Mouse (Mus musculus): Measurements from ENCODE around the gene Zfp622. TPM values are rescaled to one million over a fixed set of nuclear protein-coding genes. Genes with fewer than 3 reads are reported as not detected.
"Not testable (repeated sequence)": the region's sequence is repeated elsewhere in the genome, so short reads cannot be mapped to it uniquely, and the experiment has no call there.

Zfp622 gene
- total and polyA plus RNA-seq, 3 experiments: 26.8 to 40.1 (median 30.1) TPM

- DNase-seq: no peak
Observed at GRCm38 (mm10) chr15:25971596-25971995, 12.6 kb upstream of the Zfp622 start.

DNA sequence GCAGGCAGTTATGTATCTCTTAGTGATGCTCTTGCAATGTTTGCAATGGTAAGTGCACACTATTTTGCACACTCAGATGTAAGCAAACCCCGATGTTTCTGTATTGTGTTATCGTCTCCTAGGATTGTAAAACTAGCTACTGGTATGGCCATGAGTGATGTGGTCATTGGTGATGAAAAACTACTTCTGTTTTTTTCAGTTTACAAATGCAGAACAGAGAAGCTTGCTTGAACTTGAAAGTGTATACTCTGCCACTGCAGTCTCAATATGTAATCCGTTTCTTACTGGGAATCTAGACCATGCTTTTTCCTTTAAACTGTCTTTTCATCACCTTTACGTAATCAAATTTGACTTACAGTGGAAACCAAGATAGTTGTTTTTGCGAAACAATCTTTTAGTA, 11.4 kb upstream of the Zfp622 start:
- no peak for DNase-seq

- no peak for DNase-seq
Observed at GRCm38 (mm10) chr15:25974352-25974751, 9.8 kb upstream of the Zfp622 start.

DNA sequence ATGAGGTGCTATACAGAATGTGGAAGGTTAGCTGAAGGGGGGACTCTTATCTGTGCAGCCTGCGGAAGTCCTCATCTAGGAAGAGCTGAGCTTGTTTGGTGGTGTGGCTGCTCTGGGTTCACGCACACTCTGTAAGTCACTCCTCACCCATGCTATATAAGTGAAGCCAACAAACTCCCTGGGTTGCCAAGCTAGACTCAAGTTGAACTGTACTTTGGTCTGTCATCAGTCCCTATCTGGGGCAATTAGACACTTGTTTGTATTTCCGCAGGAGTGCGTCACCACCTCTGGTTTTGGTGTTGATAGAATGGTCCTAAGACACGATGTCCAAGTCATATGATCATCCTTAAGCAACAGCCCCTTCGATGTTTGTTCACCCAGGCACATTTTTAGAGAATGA, 8.4 kb upstream of the Zfp622 start:
- DNase-seq: no peak

DNA sequence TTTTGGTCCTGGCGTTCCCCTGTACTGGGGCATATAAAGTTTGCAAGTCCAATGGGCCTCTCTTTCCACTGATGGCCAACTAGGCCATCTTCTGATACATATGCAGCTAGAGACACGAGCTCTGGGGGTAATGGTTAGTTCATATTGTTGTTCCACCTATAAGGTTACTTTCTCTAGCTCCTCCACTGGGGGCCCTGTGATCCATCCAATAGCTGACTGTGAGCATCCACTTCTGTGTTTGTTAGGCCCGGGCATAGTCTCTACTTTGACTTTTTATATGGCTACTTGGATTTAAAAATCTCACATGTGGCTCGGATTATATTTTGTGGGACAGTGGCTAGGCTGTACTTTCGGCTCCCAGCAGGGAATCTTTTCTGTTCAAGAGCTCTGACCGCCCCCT, 552 bp upstream of the Zfp622 start:
- DNase-seq: not testable (repeated sequence)

- DNase-seq: no peak
Observed at GRCm38 (mm10) chr15:25984734-25985492, 747 bp downstream of the Zfp622 start.

- peak; percentile 61 for DNase-seq
Observed at GRCm38 (mm10) chr15:25992992-25993727, 9.0 kb downstream of the Zfp622 start.

DNA sequence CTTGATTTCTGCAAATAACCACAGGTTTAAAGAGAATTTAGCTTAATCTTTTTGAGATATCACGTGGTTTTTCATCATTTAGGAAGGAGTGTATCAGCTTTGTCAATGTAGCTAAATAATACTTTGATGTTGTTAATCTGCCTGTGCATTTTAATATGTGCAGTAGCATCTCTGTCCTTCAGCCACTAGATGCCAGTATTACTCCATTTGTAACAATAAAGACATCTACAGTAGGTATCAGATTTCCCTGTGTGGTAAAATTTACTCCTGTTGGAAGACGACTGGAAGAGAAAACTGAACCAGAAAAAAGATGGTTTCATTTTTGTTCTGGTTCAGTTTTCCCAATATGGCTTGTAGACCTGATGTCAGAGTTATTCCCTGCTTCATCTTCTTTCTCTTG, 11.4 kb downstream of the Zfp622 start:
- no peak for DNase-seq

GRCm38 (mm10) chr15:25999545-25999944, 15.4 kb downstream of the Zfp622 start:
- not testable (repeated sequence) for DNase-seq

GRCm38 (mm10) chr15:26008621-26009020, 24.5 kb downstream of the Zfp622 start:
- DNase-seq: peak; percentile 57

DNA sequence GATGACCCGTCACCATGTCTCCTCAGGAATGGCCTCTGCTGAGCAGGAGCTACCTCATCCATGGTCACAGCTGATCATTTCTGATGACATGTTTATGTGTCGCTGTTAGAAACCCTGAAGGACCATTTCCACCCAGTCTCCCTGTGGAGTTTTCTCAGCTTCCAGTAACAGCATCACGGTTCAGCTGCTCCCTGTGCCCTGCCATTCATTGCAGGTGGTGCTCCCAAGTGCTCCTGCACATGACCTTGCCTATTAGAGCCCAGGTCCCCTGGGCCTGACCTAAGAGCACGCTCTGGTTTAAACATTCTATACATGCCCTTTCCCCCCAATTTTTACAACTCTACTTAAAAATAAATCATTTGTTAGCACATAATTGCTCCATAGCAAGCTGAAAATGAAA, 28.7 kb downstream of the Zfp622 start:
- no peak for DNase-seq

DNA sequence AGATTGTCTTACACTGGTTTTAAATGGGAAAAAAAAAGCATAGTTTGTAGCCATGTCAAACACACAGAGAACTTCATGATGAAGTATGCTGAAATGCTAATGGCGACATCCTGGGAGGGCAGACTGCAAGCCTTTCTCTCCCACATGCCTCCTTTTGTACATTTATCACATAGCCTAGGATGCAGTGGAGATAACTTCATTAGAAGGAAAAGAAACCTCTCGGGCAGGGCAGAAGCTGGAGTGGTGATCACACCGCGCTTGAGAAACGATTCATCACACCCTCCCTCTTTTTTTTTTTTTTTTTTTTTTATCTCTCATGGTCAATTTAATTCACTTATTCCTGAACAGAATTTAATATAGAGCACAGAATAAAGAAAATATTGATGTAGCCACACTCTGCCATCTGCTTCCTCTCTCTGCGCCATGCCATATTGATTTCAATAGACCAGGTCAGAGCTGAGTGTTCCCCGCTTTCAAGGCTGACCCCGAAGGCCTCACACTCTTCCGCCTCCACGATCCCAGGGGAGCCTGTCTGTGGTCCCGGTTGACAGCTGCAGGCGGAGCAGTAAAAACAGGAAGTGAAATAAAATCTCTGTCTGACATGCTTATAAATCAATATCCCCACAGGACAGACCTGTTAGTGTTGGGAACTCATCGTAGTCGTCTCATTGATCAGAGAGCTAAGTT, 32.0 kb downstream of the Zfp622 start:
- DNase-seq: peak; percentile 25

- DNase-seq: no peak
Observed at GRCm38 (mm10) chr15:26021721-26022120, 37.6 kb downstream of the Zfp622 start.

DNA sequence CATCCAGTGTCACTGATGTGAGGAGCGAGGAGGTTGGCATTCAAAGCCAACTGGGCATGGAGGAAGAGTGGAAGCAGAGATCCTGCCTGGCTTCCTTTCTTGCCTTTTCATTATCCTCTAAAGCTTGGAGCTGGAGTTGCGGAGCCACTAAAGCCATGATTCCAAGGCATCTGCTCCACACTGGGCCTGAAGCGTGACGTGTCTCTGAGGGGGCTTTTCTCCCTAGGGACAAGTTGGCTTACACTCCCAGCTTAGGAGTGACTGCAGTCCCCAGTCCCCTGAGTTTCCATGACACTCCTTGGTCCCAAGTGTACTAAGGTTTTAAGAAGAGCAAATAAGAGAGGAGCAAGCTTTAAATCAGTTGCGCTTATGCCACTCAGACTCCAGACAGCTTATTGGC, 38.5 kb downstream of the Zfp622 start:
- no peak for DNase-seq

DNA sequence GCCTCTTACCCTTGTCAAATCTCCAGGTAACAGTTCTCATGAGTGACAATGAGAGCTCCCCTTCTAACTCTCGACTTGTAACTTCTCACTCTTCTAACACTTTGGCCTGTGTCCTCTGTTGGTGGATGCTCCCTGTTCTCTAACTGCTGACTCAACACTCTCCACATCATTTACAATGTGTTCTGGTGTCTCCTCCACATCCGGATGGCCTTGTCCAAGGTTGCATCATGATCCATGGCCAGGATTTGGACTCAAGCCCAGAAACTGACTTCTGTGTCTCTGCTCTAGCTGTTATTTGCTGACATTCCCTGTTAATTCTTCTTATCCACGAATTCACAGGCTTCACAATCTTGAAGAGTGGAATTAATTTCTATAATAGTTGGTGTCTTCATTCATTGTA, 47.5 kb downstream of the Zfp622 start:
- peak; percentile 87 for DNase-seq

DNA sequence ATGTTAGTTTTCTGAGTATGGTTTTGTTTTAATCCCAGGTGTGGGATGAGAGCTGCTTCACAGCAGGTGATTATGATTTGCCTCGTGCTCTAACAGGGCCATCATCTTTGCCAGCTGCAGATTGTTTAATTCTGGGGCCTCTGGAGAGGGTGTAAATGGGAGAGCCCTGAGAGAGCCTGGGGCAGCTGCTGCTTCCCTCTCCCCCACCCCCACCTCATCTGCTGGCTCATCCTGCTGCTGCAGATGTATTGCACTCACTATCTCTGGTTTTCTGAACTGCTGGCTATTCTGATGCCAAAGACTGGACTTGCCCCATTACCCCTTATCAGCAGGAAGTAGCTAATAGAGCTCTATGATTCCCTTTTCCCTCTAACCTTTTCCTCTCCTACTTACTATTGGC, 56.4 kb downstream of the Zfp622 start:
- DNase-seq: no peak

DNA sequence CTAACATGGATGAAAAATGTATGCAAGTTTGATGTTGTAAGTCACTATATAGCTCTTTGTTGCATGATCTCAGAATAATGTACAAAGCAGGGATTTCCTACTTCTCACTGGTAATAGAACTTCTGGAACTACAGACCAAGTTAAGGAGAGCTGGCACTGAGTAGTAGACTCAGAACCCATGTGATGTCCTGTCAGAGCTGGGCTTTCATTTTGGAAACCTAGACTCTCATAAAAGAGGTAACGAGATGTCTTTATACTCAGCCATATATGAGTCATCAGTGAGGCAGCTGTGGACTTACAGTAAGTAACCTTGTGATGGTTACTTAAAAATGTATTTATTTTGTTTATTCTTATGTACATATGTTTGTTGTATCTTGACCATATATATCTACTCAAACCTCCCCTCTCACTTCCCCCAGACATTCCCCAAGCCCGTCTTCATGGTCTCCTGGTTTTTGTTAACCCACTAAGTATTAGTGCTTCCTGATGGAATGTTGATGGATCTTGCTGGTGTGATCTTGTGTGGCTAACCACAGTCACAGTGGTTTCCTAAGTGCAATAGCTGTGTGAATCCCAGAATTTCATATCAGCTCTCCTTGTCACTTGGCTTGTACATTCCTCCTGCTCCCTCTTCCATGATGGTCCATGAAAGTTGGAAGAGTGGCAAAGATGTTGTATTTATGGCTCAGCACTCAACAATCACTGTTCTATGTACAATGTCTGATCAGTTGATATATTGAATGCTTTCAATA, 57.2 kb downstream of the Zfp622 start:
- DNase-seq: no peak

Small RNA genes within 50 kb of the gene (microRNA-seq; reads per million reads assigned to microRNA genes)
- 0 to 0.83 reads per million in 2 experiments for gene Mir7212

Other genes starting within 250 kb of the Zfp622 start
- 10 to 100 TPM; 31.1 to 40.7 TPM for gene Retreg1, start 141.2 kb upstream of the Zfp622 start, total RNA-seq (2021)
- gene Retreg1, start 141.2 kb upstream of the Zfp622 start, polyA plus RNA-seq (2012; rRNA removed): 8.9 and 16.4 TPM in 2 replicates